Mouse (Mus musculus) neural tube, embryonic 13.5 days (tissue): Measurements from ENCODE around the gene Ccdc189. TPM values are rescaled to one million over a fixed set of nuclear protein-coding genes. Genes with fewer than 3 reads are reported as not detected.
A peak's percentile ranks its signal among the peaks of the same experiment; 100 is the strongest.

ENCODE experiments used
- ATAC-seq: fragments of 200-750 bp; cut with Nextera tagmentation; 2 replicates; pipeline ENCODE4 v1.8.0; 2017; ENCODE audit warnings: low read depth, mild to moderate bottlenecking, moderate TSS enrichment, moderate library complexity
- H3K27ac ChIP-seq: fragments of 300-500 bp; sonication (generic); replicated peaks from 2 replicates; pipeline ENCODE4 v1.5.1; 2015; ENCODE audit warnings: moderate library complexity, mild to moderate bottlenecking, inconsistent platforms
- H3K27me3 ChIP-seq: fragments of 300-500 bp; sonication (generic); 2 replicates; pipeline ENCODE4 v1.6.1; 2015; ENCODE audit warnings: mild to moderate bottlenecking, inconsistent platforms
- H3K36me3 ChIP-seq: fragments of 300-500 bp; sonication (generic); 2 replicates; pipeline ENCODE4 v1.6.1; 2015; ENCODE audit warnings: mild to moderate bottlenecking, inconsistent platforms
- H3K4me1 ChIP-seq: fragments of 300-500 bp; sonication (generic); replicated peaks from 2 replicates; pipeline ENCODE4 v1.6.1; 2015; ENCODE audit warnings: inconsistent platforms
- H3K4me2 ChIP-seq: fragments of 300-500 bp; sonication (generic); 2 replicates; pipeline ENCODE4 v1.6.1; 2015; ENCODE audit warnings: inconsistent platforms, mild to moderate bottlenecking, moderate library complexity
- H3K4me3 ChIP-seq: fragments of 300-500 bp; sonication (generic); 2 replicates; pipeline ENCODE4 v1.5.1; 2015; ENCODE audit warnings: mild to moderate bottlenecking, inconsistent platforms
- H3K9ac ChIP-seq: fragments of 300-500 bp; sonication (generic); 2 replicates; pipeline ENCODE4 v1.6.1; 2015; ENCODE audit warnings: moderate library complexity, mild to moderate bottlenecking, inconsistent platforms
- H3K9me3 ChIP-seq: fragments of 300-500 bp; sonication (generic); 2 replicates; pipeline ENCODE4 v1.6.1; 2016; ENCODE audit warnings: inconsistent platforms
- WGBS: fragments of 180-500 bp; shearing (Covaris S2); methylation state at CpG from one replicate; pipeline ENCODE4 v1.1.7; 2015; 5-methylcytosine and 5-hydroxymethylcytosine counted together
- polyA plus RNA-seq: library from polyadenylated mRNA; unstranded; fragments of >200 nt; fragmentation: Nextera tagmentation; extraction: Ambion mirVana; gene quantifications from 2 replicates; pipeline ENCODE4 v1.2.1, GENCODE M21; 2015

Gene Ccdc189
- polyA plus RNA-seq, 1 experiment from 2014 or later, result 11.2 TPM

DNA sequence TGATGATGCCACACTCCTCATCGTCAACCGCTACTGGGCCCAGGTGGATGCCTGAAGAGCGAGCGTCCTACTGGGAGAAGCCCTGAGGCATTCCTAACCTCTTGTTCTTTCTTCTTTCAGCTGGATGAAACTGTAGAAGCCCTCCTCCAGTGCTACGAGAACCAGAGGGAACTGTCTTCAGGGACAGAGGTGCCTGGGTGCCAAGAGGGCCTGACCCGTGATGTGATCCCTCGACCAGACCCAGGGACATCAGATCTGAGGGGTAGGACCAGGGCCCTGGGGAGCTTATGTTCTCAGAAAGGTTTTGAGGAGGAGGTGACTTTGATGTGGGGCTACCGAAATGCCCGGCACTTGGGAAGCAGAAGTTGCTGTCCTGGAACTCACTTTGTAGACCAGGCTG, 1.2 kb upstream of the Ccdc189 start:
- Histone ChIP-seq H3K4me2 (peak overlapping the region; percentile 80), H3K27me3 (no peaks in the 10 kb centered on the region), H3K4me3 (peak overlapping the region; percentile 92), H3K9me3 (no peaks in the 10 kb centered on the region), H3K9ac (peak overlapping the region; percentile 87), H3K27ac (no peak overlapping the region), H3K4me1 (peaks cover 24% of the 10 kb centered on the region), H3K36me3 (peaks cover 57% of the 10 kb centered on the region)
- WGBS, result 94% methylated on average over 9 of the region's 9 CpGs
- no peak for ATAC-seq

DNA sequence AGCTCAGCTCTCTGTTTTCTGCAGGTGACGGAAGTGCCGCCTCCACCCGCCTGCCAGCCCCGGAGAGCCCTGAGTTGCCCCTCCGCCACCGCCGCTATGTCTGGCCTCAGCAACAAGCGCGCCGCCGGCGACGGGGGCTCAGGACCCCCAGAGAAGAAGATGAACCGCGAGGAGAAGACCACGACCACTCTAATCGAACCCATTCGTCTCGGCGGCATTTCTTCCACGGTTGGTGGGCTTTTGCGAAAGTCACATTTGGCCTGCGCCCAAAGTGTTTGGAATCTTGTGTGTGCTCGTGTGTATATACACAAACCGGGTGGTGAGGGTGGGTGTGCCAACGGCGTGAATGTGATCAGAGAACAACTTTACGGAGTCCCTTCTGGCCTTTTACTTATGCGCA, 506 bp upstream of the Ccdc189 start:
- H3K4me3 ChIP-seq, result peak overlapping the region; percentile 92
- 6% methylated on average over 29 of the region's 29 CpGs for WGBS

DNA sequence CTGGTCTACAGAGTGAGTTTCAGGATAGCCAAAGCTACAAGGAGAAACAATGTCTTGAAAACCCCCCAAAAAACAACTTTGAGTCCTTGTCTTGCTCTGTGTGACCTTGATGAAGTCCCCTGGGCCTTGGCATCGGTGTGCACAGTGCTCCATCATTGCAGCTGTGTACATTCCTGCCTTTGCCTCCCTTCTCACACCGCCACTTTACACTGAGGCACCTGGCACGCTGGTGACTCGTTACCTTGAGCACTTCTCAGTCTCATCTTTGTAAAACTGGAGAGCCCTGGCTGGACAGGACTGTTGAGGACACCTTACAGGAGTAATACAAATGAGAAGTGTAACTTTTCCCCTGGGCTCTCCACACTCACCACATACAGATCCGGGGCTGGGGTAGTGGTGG, 1.2 kb downstream of the Ccdc189 start:
- peaks cover 57% of the 10 kb centered on the region for H3K36me3 ChIP-seq

More for the DNA sequence above, 506 bp upstream of the Ccdc189 start:
- Histone ChIP-seq H3K9me3 (no peaks in the 10 kb centered on the region), H3K27me3 (no peaks in the 10 kb centered on the region), H3K4me1 (peaks cover 24% of the 10 kb centered on the region), H3K27ac (peak overlapping the region; percentile 84), H3K4me2 (peak overlapping the region; percentile 80), H3K36me3 (peaks cover 57% of the 10 kb centered on the region), H3K9ac (peak overlapping the region; percentile 87)
- no peak for ATAC-seq

DNA sequence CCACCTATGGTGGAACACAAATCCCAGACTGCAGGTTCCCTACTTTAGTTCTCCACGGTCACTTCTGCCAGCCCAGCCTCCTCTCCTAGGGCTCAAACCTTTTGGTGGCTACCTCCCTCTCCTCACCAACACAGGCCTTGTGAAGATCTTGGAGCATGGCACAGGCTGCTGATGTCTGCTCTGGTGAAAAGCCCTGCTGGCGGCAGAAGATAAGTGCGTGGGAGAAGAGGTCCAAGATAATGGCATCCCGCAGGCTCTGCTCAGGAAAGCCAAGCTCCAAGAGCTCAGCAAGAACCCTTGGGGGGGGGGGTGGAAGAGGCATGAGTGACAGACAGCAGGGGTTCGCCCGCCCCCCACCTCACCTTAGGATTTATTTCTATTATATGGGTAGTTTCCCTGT, 2.2 kb downstream of the Ccdc189 start:
- H3K36me3 ChIP-seq, result peaks cover 57% of the 10 kb centered on the region
- no peaks in the 10 kb centered on the region for H3K27me3 ChIP-seq
- WGBS, result 97% methylated on average over 6 of the region's 6 CpGs

More for the DNA sequence above, 1.2 kb downstream of the Ccdc189 start:
- Histone ChIP-seq H3K9me3 (no peaks in the 10 kb centered on the region), H3K9ac (peak overlapping the region; percentile 67), H3K4me3 (peak overlapping the region; percentile 92), H3K27ac (no peak overlapping the region), H3K4me2 (peak overlapping the region; percentile 80), H3K4me1 (peaks cover 24% of the 10 kb centered on the region), H3K27me3 (no peaks in the 10 kb centered on the region)
- no peak for ATAC-seq
- WGBS, result 68% methylated on average over 5 of the region's 5 CpGs

DNA sequence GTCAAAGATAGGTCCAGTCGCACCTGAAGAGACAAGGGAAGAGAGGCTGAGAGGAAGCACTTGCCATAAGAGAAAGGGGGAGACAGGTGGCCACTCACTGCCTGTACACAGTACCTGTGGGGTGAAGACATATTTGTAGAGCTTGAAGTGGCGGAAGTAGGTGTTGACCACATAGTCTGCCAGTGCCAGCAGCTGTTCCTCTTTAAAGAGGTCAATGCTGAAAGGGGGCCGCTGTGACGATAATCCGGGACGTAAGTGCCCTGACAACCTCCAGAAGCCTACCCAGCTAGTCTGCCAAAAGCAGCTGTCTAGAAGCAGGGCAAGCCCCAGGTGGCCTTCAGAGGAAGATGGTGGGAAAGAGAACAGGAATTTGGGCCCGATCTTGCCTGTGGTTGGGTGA, 3.4 kb downstream of the Ccdc189 start:
- Histone ChIP-seq H3K9me3 (no peaks in the 10 kb centered on the region), H3K4me3 (no peak overlapping the region), H3K4me1 (peaks cover 24% of the 10 kb centered on the region), H3K9ac (no peak overlapping the region), H3K27ac (no peak overlapping the region), H3K27me3 (no peaks in the 10 kb centered on the region), H3K36me3 (peaks cover 58% of the 10 kb centered on the region), H3K4me2 (no peak overlapping the region)
- ATAC-seq, result no peak
- WGBS, result 84% methylated on average over 7 of the region's 7 CpGs

More for the DNA sequence above, 2.2 kb downstream of the Ccdc189 start:
- Histone ChIP-seq H3K4me1 (peaks cover 24% of the 10 kb centered on the region), H3K4me3 (no peak overlapping the region), H3K4me2 (no peak overlapping the region), H3K9ac (no peak overlapping the region), H3K27ac (no peak overlapping the region), H3K9me3 (no peaks in the 10 kb centered on the region)
- no peak for ATAC-seq

DNA sequence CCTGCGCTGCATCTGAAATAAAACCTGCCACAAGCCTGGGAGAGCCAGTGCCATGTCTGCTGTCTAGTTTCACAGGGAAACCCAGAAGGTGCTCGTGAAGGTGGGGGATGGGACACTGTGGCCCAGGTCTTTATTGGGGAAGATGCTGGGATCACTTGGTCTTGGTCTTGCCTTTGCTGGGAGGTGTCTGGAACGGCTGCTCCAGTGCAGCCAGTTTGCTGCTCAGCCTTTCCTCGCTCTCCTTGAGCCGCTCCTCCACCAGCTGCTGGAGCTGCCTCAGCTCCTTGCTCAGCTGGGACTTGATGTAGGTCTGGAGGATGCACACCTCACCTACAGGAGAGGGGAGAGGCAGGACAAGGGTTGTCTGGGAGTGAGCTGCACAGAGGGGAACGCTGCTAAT, 5.1 kb downstream of the Ccdc189 start:
- no peaks in the 10 kb centered on the region for H3K9me3 ChIP-seq
- no peaks in the 10 kb centered on the region for H3K27me3 ChIP-seq
- peaks cover 67% of the 10 kb centered on the region for H3K36me3 ChIP-seq
- H3K4me1 ChIP-seq, result peaks cover 13% of the 10 kb centered on the region
- no peak for ATAC-seq
- no peak overlapping the region for H3K9ac ChIP-seq
- no peak overlapping the region for H3K4me3 ChIP-seq
- 94% methylated on average over 6 of the region's 6 CpGs for WGBS
- no peak overlapping the region for H3K4me2 ChIP-seq
- H3K27ac ChIP-seq, result no peak overlapping the region

DNA sequence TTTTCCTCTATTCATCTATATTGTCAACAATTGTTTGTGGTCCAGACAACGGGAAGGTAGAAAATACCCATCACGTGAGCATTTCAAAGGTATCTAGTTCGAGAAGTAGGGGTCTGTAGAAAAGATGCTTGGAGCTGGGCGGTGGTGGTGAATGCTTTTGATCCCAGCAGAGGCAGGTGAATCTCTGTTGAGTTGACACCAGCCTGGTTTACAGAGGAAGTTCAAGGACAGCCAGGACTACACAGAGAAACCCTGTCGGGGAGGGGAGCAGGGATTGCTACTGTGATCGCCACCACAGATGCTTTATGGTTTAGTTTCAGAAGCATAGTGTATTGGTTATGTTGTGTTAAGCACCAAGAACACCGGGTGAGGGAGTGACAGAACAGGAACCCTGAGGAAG, 14.3 kb downstream of the Ccdc189 start:
- no peak for ATAC-seq
- Histone ChIP-seq H3K36me3 (peaks cover 23% of the 10 kb centered on the region), H3K27ac (peak overlapping the region; percentile 80), H3K9me3 (no peaks in the 10 kb centered on the region), H3K4me2 (peak overlapping the region; percentile 98), H3K27me3 (no peaks in the 10 kb centered on the region), H3K4me3 (peak overlapping the region; percentile 82), H3K9ac (peak overlapping the region; percentile 92), H3K4me1 (peaks cover 29% of the 10 kb centered on the region)
- WGBS, result 21% methylated on average over 7 of the region's 7 CpGs

DNA sequence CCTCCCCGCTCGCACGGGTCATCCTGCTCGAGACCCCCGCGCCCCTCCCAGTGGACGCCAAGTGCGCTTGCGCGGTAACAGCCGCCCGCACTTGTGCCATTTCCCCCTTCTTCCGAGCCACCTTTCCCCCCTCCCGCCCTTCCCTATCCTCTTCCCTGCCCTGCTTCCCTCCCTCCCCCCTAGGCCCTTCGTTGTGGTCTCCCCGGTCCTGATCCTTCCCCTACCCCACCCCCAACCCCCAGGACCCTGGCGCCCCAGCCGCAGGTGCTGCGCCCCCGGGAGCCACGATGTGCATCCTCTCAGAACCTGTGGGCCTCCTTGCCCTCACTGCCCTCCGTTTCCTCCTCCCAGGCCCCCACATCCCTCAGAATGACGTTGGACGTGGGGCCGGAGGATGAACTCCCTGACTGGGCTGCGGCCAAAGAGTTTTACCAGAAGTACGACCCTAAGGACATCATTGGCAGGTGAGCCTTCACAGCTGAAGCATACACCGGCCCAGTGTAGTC, 14.8 kb downstream of the Ccdc189 start:
- WGBS, result 1% methylated on average over 24 of the region's 28 CpGs
- Histone ChIP-seq H3K27ac (peak overlapping the region; percentile 80), H3K9me3 (no peaks in the 10 kb centered on the region), H3K36me3 (peaks cover 25% of the 10 kb centered on the region), H3K27me3 (no peaks in the 10 kb centered on the region), H3K4me3 (peak overlapping the region; percentile 82), H3K9ac (peak overlapping the region; percentile 92), H3K4me1 (peaks cover 29% of the 10 kb centered on the region), H3K4me2 (peak overlapping the region; percentile 98)
- peak; percentile 84 for ATAC-seq

DNA sequence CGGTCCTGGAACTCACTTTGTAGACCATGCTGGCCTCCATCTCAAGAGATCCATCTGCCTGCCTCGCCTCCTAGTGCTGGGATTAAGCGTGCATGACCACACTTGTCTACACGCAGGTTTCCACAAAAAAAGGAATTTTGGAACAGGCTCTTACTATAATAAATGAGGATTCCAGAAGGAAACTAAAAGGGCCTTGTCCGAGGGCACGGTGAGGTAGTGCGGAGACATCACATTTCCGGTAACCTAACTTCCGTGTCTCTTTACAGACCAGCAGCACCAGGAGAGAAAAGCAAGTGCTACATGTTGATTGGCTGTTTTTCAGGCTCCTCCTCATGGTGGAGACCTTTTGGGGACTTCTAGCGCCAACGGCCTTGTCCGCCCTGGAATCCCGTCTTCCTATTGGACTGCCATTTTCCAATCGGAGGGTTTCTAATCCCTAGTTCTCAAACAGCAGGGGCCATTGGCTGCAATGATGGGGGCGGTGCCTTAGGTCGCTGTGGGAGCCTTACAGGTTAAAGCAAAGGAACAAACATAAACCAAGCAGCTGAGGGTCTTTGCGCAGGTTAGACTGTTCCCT, 15.4 kb downstream of the Ccdc189 start, which contains the start of gene Phkg2:
Gene Phkg2, plus strand, starts transcription at position 446 of the 577 bp plus-strand sequence.
- Histone ChIP-seq H3K27me3 (no peaks in the 10 kb centered on the region), H3K9ac (peak within 1 kb of the TSS; percentile 92), H3K36me3 (peaks cover 19% of the 10 kb centered on the region), H3K4me3 (peak within 1 kb of the TSS; percentile 82), H3K4me1 (peaks cover 29% of the 10 kb centered on the region), H3K9me3 (no peaks in the 10 kb centered on the region), H3K4me2 (peak within 1 kb of the TSS; percentile 98), H3K27ac (peak within 1 kb of the TSS; percentile 81)
- peak; percentile 98 for ATAC-seq
- under 1% methylated on average over 17 of the region's 17 CpGs for WGBS

DNA sequence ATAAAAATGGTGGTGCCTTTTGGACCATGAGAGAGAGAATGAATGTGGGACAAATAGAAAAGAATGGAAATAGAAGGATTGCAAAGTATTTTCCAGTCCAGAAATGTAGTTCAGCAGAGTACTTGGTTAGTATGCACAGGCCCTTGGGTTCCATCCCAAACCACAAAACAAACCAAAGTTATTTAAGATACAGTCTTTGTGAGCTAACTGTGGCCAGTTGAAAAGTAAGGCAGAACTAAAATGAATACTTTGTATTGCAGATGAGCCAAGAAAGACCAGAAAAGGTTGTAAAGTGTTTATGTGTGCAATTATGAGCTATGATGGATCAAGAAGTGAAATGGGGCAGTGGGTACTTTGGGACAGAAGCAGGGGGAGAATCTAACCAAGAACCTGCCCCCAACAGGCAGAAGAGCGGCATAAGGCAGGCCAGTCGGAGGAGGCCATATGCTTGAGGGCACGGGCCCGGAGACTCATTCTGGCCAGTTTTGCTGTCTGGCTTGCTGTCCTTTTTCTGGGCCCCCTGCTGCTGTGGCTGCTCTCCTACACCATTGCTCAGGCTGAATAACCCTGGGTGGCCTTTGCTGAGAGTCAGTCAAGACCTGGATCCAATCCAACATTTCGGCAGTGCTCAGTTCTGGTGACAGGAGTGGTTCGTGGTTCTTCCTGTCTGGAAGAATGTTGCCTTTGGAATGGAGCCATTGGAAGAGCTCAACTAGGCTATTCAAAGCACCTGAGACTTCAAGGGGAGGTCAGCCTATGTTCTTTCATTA, 23.8 kb downstream of the Ccdc189 start:
- H3K27me3 ChIP-seq, result no peaks in the 10 kb centered on the region
- 80% methylated on average over 6 of the region's 6 CpGs for WGBS
- ATAC-seq, result no peak
- no peak overlapping the region for H3K9ac ChIP-seq
- H3K4me2 ChIP-seq, result no peak overlapping the region
- H3K9me3 ChIP-seq, result no peaks in the 10 kb centered on the region
- peaks cover 70% of the 10 kb centered on the region for H3K36me3 ChIP-seq
- no peaks in the 10 kb centered on the region for H3K4me1 ChIP-seq
- no peak overlapping the region for H3K27ac ChIP-seq
- no peak overlapping the region for H3K4me3 ChIP-seq

DNA sequence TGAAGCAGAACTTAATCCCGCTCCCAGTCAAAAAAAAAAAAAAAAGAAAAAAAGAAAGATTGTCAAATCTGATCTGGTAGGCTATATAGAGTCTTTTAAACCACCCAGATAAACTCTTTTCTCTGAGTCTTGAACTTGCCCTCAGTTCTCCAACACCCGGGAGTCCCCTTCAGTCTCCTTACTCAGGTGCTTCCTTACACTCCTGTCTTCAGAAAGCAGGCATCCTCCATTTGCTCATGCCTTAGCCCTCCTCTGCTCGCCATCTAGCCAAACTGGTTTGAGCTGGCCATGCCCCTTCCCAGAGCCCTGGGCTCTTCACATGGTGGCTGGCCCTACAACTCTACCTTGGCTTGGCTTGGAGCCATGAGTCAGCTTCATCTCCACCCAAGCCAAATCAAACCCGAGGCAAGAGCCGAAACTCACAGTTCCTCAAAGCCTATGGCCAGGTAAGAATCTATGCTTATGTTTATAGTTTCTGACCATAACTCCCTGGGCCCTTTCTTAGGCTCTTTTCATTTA, 27.0 kb downstream of the Ccdc189 start, which contains the start of gene Tmem265:
Gene Tmem265, plus strand, starts transcription at position 51 of the 519 bp plus-strand sequence.
- H3K9me3 ChIP-seq, result no peaks in the 10 kb centered on the region
- WGBS, result 92% methylated on average over 5 of the region's 5 CpGs
- H3K4me1 ChIP-seq, result no peaks in the 10 kb centered on the region
- no peak for ATAC-seq
- H3K27me3 ChIP-seq, result no peaks in the 10 kb centered on the region
- H3K4me2 ChIP-seq, result no peak within 1 kb of the TSS
- H3K4me3 ChIP-seq, result no peak within 1 kb of the TSS
- H3K27ac ChIP-seq, result no peak within 1 kb of the TSS
- H3K36me3 ChIP-seq, result peaks cover 89% of the 10 kb centered on the region
- H3K9ac ChIP-seq, result no peak within 1 kb of the TSS

DNA sequence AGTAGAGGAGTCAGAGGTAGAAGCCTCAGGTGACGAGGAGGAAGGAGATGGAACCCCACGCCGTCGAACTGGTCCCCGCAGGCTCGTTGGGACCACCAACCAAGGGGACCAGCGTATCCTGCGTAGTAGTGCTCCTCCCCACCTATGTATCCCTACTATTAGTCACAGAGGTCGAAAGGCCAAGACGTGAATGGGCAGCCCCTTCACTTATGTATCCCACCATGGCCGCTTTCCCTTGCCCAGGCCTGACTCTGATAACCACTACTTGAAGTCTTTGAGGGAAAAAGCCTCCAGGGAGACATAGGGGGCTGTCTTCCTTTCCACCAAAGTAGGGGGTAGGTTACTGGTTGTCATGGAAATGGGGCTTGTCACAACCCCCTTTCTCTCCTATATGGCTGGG, 27.8 kb downstream of the Ccdc189 start:
- no peak overlapping the region for H3K9ac ChIP-seq
- ATAC-seq, result no peak
- no peak overlapping the region for H3K4me2 ChIP-seq
- no peak overlapping the region for H3K4me3 ChIP-seq
- no peaks in the 10 kb centered on the region for H3K9me3 ChIP-seq
- no peaks in the 10 kb centered on the region for H3K27me3 ChIP-seq
- no peaks in the 10 kb centered on the region for H3K4me1 ChIP-seq
- WGBS, result 93% methylated on average over 11 of the region's 11 CpGs
- peaks cover 91% of the 10 kb centered on the region for H3K36me3 ChIP-seq
- H3K27ac ChIP-seq, result no peak overlapping the region
